Mouse (Mus musculus) hindbrain, embryonic 13.5 days (tissue): ENCODE measurements around the gene Dkk3. TPM values are rescaled to one million over a fixed set of nuclear protein-coding genes. Genes with fewer than 3 reads are reported as not detected.
"Not testable (repeated sequence)": the region's sequence is repeated elsewhere in the genome, so short reads cannot be mapped to it uniquely, and the experiment has no call there.

Experiments used
- ATAC-seq: fragments of 200-750 bp; cut with Nextera tagmentation; 2 replicates; pipeline ENCODE4 v1.8.0; 2017; ENCODE audit warnings: moderate TSS enrichment; ENCODE audit not compliant: low FRiP score
- H3K27ac ChIP-seq: fragments of 300-500 bp; sonication (generic); 2 replicates; pipeline ENCODE4 v1.5.1; 2015; ENCODE audit warnings: inconsistent platforms, mild to moderate bottlenecking, moderate library complexity
- H3K27me3 ChIP-seq: fragments of 300-500 bp; sonication (generic); 2 replicates; pipeline ENCODE4 v1.6.1; 2015; ENCODE audit warnings: mild to moderate bottlenecking, inconsistent platforms
- H3K36me3 ChIP-seq: fragments of 300-500 bp; sonication (generic); 2 replicates; pipeline ENCODE4 v1.6.1; 2015; ENCODE audit warnings: mild to moderate bottlenecking, inconsistent platforms
- H3K4me1 ChIP-seq: fragments of 300-500 bp; sonication (generic); replicated peaks from 2 replicates; pipeline ENCODE4 v1.6.1; 2015; ENCODE audit warnings: inconsistent platforms
- H3K4me2 ChIP-seq: fragments of 300-500 bp; sonication (generic); 2 replicates; pipeline ENCODE4 v1.6.1; 2015; ENCODE audit warnings: inconsistent platforms, mild to moderate bottlenecking, moderate library complexity
- H3K4me3 ChIP-seq: fragments of 300-500 bp; sonication (generic); 2 replicates; pipeline ENCODE4 v1.5.1; 2015; ENCODE audit warnings: mild to moderate bottlenecking, inconsistent platforms
- H3K9ac ChIP-seq: fragments of 300-500 bp; sonication (generic); 2 replicates; pipeline ENCODE4 v1.6.1; 2015; ENCODE audit warnings: mild to moderate bottlenecking, inconsistent platforms
- H3K9me3 ChIP-seq: fragments of 300-500 bp; sonication (generic); 2 replicates; pipeline ENCODE4 v1.6.1; 2016; ENCODE audit warnings: inconsistent platforms
- WGBS: fragments of 180-500 bp; shearing (Covaris S2); methylation state at CpG from one replicate; pipeline ENCODE4 v1.1.7; 2015; 5-methylcytosine and 5-hydroxymethylcytosine counted together
- polyA plus RNA-seq: library from polyadenylated mRNA; unstranded; fragments of >200 nt; fragmentation: Nextera tagmentation; extraction: Ambion mirVana; gene quantifications from 2 replicates; pipeline ENCODE4 v1.2.1, GENCODE M21; 2015

The Dkk3 gene
- polyA plus RNA-seq, 1 experiment from 2014 or later: 33.4 TPM

GRCm38 (mm10) chr7:112094923-112095322 is 63.9 kb downstream of the Dkk3 start:
- not testable (repeated sequence) for H3K9ac ChIP-seq, H3K4me3 ChIP-seq, H3K9me3 ChIP-seq, H3K4me1 ChIP-seq, H3K27me3 ChIP-seq, H3K4me2 ChIP-seq, H3K27ac ChIP-seq, ATAC-seq
- peaks cover 84% of the 10 kb centered on the region for H3K36me3 ChIP-seq
- WGBS: 85% methylated on average over 4 of the region's 4 CpGs

GRCm38 (mm10) chr7:112086186-112086585 is 72.7 kb downstream of the Dkk3 start:
- no peaks in the 10 kb centered on the region for H3K4me1 ChIP-seq
- no peaks in the 10 kb centered on the region for H3K27me3 ChIP-seq
- WGBS: 94% methylated on average over 2 of the region's 2 CpGs
- no peak overlapping the region for H3K4me2 ChIP-seq
- no peak for ATAC-seq
- H3K4me3 ChIP-seq: no peak overlapping the region
- no peak overlapping the region for H3K27ac ChIP-seq
- no peaks in the 10 kb centered on the region for H3K9me3 ChIP-seq
- peaks cover 58% of the 10 kb centered on the region for H3K36me3 ChIP-seq
- H3K9ac ChIP-seq: no peak overlapping the region

GRCm38 (mm10) chr7:112085062-112085461 is 73.8 kb downstream of the Dkk3 start:
- H3K4me2 ChIP-seq: no peak overlapping the region
- H3K9ac ChIP-seq: no peak overlapping the region
- ATAC-seq: no peak
- no peaks in the 10 kb centered on the region for H3K27me3 ChIP-seq
- no peak overlapping the region for H3K4me3 ChIP-seq
- H3K27ac ChIP-seq: no peak overlapping the region
- peaks cover 53% of the 10 kb centered on the region for H3K36me3 ChIP-seq
- no peaks in the 10 kb centered on the region for H3K4me1 ChIP-seq
- H3K9me3 ChIP-seq: no peaks in the 10 kb centered on the region
- 39% methylated on average over 4 of the region's 4 CpGs for WGBS

- no peak overlapping the region for H3K27ac ChIP-seq
- H3K9ac ChIP-seq: no peak overlapping the region
- ATAC-seq: no peak
- H3K36me3 ChIP-seq: peaks cover 52% of the 10 kb centered on the region
- H3K4me1 ChIP-seq: no peaks in the 10 kb centered on the region
- H3K4me3 ChIP-seq: no peak overlapping the region
- H3K27me3 ChIP-seq: no peaks in the 10 kb centered on the region
- 91% methylated on average over 2 of the region's 2 CpGs for WGBS
- H3K9me3 ChIP-seq: no peaks in the 10 kb centered on the region
- no peak overlapping the region for H3K4me2 ChIP-seq
These were observed 74.6 kb downstream of the Dkk3 start for GRCm38 (mm10) chr7:112084222-112084621.

- peaks cover 51% of the 10 kb centered on the region for H3K36me3 ChIP-seq
- 91% methylated on average over 1 of the region's 1 CpGs for WGBS
- no peak overlapping the region for H3K4me3 ChIP-seq
- H3K4me1 ChIP-seq: no peaks in the 10 kb centered on the region
- no peak overlapping the region for H3K9ac ChIP-seq
- H3K9me3 ChIP-seq: no peaks in the 10 kb centered on the region
- no peak for ATAC-seq
- H3K27me3 ChIP-seq: no peaks in the 10 kb centered on the region
- H3K27ac ChIP-seq: no peak overlapping the region
- no peak overlapping the region for H3K4me2 ChIP-seq
These were observed 76.2 kb downstream of the Dkk3 start for GRCm38 (mm10) chr7:112082636-112083035.

GRCm38 (mm10) chr7:112074868-112075267 is 84.0 kb downstream of the Dkk3 start:
- H3K36me3 ChIP-seq: peaks cover 39% of the 10 kb centered on the region
- ATAC-seq: no peak
- H3K27ac ChIP-seq: no peak overlapping the region
- H3K4me3 ChIP-seq: no peak overlapping the region
- no peaks in the 10 kb centered on the region for H3K9me3 ChIP-seq
- WGBS: 92% methylated on average over 5 of the region's 5 CpGs
- no peaks in the 10 kb centered on the region for H3K27me3 ChIP-seq
- H3K4me2 ChIP-seq: no peak overlapping the region
- H3K9ac ChIP-seq: no peak overlapping the region
- H3K4me1 ChIP-seq: no peaks in the 10 kb centered on the region

Other genes starting within 250 kb of the Dkk3 start
- 79.4 and 83.2 TPM in 2 replicates for gene Usp47, start 135.6 kb downstream of the Dkk3 start, polyA plus RNA-seq
- 1.5 and 1.9 TPM in 2 replicates for gene Mical2, start 66.8 kb upstream of the Dkk3 start, polyA plus RNA-seq